Mouse (Mus musculus) C2C12 (cell line): ENCODE data around the gene Eefsec.

Source experiments
- CEBPB ChIP-seq: IDR thresholded peaks from one replicate; pipeline ENCODE4 v1.6.1; 2011; ENCODE audit warnings: low read depth, mild to moderate bottlenecking, control low read depth, moderate library complexity
- CTCF ChIP-seq: IDR thresholded peaks from one replicate; pipeline ENCODE4 v1.5.1; 2011; ENCODE audit not compliant: control insufficient read depth, insufficient read depth, insufficient read length
- FOSL1 ChIP-seq: IDR thresholded peaks from one replicate; pipeline ENCODE4 v1.8.0; 2011; ENCODE audit warnings: mild to moderate bottlenecking, low read length; ENCODE audit not compliant: poor library complexity, insufficient read depth, severe bottlenecking
- MAX ChIP-seq: IDR thresholded peaks from one replicate; pipeline ENCODE4 v1.6.1; 2011; ENCODE audit warnings: mild to moderate bottlenecking, control low read depth
- MYOD1 ChIP-seq: IDR thresholded peaks from one replicate; pipeline ENCODE4 v1.6.1; 2011; ENCODE audit warnings: low read depth; ENCODE audit not compliant: control insufficient read depth, insufficient read length
- USF1 ChIP-seq: IDR thresholded peaks from one replicate; pipeline ENCODE4 v1.6.1; 2011; ENCODE audit warnings: low read depth, mild to moderate bottlenecking, control low read depth, moderate library complexity

DNA sequence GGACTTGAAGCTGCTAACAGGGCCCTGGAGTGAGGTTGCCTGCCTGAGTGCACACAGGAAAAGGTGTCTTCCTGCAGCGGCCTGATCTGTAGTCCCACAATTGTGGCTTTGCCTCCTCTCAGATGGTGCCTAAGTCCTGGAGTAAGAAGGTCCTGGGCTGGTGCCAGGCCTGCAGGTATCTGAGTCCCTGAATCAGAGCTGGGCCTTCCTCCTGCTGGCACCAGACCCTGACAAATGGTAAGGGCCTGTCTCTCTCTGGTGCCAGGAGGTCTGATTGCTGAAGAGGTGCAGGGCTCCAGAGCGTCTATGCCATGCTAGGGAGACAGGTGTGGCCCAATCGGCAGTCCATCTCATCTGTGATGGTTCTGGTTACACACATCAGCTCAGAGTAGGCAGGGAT is 186.7 kb downstream of the Eefsec start:
- TF ChIP-seq CTCF (no peak), MAX (no peak), FOSL1 (no peak), MYOD1 (no peak), USF1 (no peak), CEBPB (no peak)
